Mouse (Mus musculus): ENCODE measurements at regions not wholly inside any gene's neighbourhood (a gene's known extent, or its start where the extent isn't known, plus 50 kb on each side); places are given as distances from the start of the nearest gene placed in this dataset.

GRCm38 (mm10) chr1:21132340-21132739 lies 53.3 kb upstream of the Tram2 start:
- H3K9me3 ChIP-seq (replicated peaks) = peaks cover 4% of the 10 kb centered on the region; the same call in 1 of the 2 replicates
- no peak overlapping the region for H3K27ac ChIP-seq (replicated peaks)
- H3K4me2 ChIP-seq = no peak overlapping the region
- no peaks in the 10 kb centered on the region for H3K36me3 ChIP-seq
- H3K4me1 ChIP-seq = no peaks in the 10 kb centered on the region
- no peaks in the 10 kb centered on the region for H3K27me3 ChIP-seq (replicated peaks)
- WGBS = 93% methylated on average over 2 of the region's 2 CpGs
- ATAC-seq (ENCODE audit: low FRiP score) = no peak
- H3K9ac ChIP-seq (replicated peaks) = no peak overlapping the region
- no peak overlapping the region for H3K4me3 ChIP-seq (replicated peaks)

- Histone ChIP-seq H3K4me2 (no peak overlapping the region), H3K36me3 (no peaks in the 10 kb centered on the region), H3K9me3 (replicated peaks) (no peaks in the 10 kb centered on the region), H3K27me3 (replicated peaks) (no peaks in the 10 kb centered on the region), H3K4me1 (no peaks in the 10 kb centered on the region), H3K9ac (replicated peaks) (no peak overlapping the region), H3K27ac (replicated peaks) (no peak overlapping the region), H3K4me3 (replicated peaks) (no peak overlapping the region)
- 77% methylated on average over 4 of the region's 4 CpGs for WGBS
- ATAC-seq (ENCODE audit: low FRiP score) = no peak
These were observed 67.9 kb upstream of the Tram2 start for GRCm38 (mm10) chr1:21146961-21147360.

DNA sequence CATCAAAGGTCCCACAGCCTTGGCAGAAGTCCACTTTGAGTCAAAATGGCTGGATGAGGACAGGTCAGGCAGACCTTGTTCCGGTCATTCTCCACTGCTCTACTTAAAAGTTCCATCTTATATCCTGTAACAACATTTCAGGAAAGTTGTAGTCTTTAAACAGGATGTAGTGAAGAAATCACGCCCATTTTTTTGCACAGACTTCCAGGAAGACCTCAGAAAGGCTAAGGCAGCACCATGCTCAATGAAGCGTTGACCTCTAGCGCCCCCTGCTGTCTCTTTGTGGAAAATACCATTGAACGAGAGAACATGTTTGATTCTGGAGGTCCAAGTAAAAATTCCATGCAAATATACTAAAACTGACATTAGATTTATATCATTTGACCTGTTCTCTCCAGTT lies 56.6 kb upstream of the Tmem14a start:
- WGBS = 20% methylated on average over 5 of the region's 5 CpGs
- Histone ChIP-seq H3K4me1 (peaks cover 6% of the 10 kb centered on the region), H3K9me3 (replicated peaks) (no peaks in the 10 kb centered on the region), H3K4me3 (replicated peaks) (no peak overlapping the region), H3K27ac (replicated peaks) (no peak overlapping the region), H3K4me2 (no peak overlapping the region), H3K9ac (replicated peaks) (no peak overlapping the region), H3K27me3 (replicated peaks) (0 out of 2 replicates have a peak, but pooled peaks cover 2% of the 10 kb centered on the region), H3K36me3 (no peaks in the 10 kb centered on the region)
- peak; percentile 43; the same call in 1 of the 2 replicates for ATAC-seq (ENCODE audit: low FRiP score)

DNA sequence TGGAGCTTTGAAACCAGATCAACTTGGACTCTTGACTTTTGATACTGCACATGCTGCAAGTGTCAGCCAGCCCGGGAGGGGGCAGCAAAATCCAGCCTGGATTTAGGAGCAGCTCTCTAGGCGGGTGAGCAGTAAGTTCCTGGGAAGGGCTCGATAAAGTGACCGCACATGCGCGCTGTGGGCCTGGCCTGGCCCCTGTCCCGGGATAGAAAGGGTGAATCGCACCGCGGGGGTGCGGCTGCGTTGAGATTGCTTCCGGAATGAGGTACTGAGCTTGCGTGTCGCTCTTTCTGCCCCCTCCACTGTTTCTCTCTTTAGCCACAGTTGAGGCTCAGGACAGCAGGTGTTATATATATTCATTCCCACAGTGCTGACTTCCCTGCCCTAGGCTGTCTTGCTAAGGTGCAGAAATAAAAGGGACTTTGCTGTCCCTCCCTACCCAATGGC lies 52.1 kb upstream of the Tmem14a start:
- peak overlapping the region; percentile 39; the same call in 1 of the 2 replicates for H3K27ac ChIP-seq (replicated peaks)

DNA sequence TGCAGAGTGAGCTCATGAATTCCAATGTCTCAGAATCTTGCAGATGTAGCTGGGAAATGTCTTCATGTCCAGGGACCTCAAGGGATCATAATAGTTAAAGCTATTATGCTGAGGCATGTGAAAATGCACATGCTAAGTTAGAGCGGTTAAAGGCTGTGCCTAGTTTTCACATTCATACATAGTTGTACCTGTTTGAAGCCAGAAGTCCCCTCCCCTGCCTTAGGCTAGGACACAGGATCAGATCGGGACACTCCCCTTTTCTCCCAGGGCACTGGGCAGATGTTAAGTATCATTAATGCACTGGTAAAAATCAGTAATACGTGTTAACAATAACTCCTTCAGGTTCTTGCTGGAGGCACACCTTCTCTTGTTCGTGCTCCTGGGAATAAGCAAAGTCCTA lies 51.6 kb upstream of the Tmem14a start:
- H3K4me3 ChIP-seq (replicated peaks) = peak overlapping the region; percentile 43
- peak; percentile 72 for ATAC-seq (ENCODE audit: low FRiP score)
- no peaks in the 10 kb centered on the region for H3K36me3 ChIP-seq
- 61% methylated on average over 4 of the region's 4 CpGs for WGBS
- 0 out of 2 replicates have a peak, but pooled peaks cover 2% of the 10 kb centered on the region for H3K27me3 ChIP-seq (replicated peaks)
- H3K4me2 ChIP-seq = peak overlapping the region; percentile 66
- H3K9ac ChIP-seq (replicated peaks) = peak overlapping the region; percentile 39
- no peaks in the 10 kb centered on the region for H3K9me3 ChIP-seq (replicated peaks)
- peaks cover 14% of the 10 kb centered on the region for H3K4me1 ChIP-seq
- H3K27ac ChIP-seq (replicated peaks) = peak overlapping the region; percentile 39; the same call in 1 of the 2 replicates

More for the DNA sequence above, 52.1 kb upstream of the Tmem14a start:
- no peaks in the 10 kb centered on the region for H3K36me3 ChIP-seq
- peaks cover 14% of the 10 kb centered on the region for H3K4me1 ChIP-seq
- peak overlapping the region; percentile 39 for H3K9ac ChIP-seq (replicated peaks)
- WGBS = under 1% methylated on average over 15 of the region's 15 CpGs
- no peaks in the 10 kb centered on the region for H3K9me3 ChIP-seq (replicated peaks)
- H3K4me2 ChIP-seq = peak overlapping the region; percentile 66
- peak overlapping the region; percentile 43 for H3K4me3 ChIP-seq (replicated peaks)
- 0 out of 2 replicates have a peak, but pooled peaks cover 2% of the 10 kb centered on the region for H3K27me3 ChIP-seq (replicated peaks)
- ATAC-seq (ENCODE audit: low FRiP score) = peak; percentile 98
